Mouse (Mus musculus) cortical plate, adult 2 months (tissue): ENCODE measurements around the gene Exoc4. TPM values are rescaled to one million over a fixed set of nuclear protein-coding genes. Genes with fewer than 3 reads are reported as not detected.

Source experiments
- H3K27ac ChIP-seq: fragments of 200-500 bp; 2 replicates; pipeline ENCODE4 v1.5.1; 2012; ENCODE audit warnings: low read length, control low read depth, inconsistent platforms; ENCODE audit not compliant: insufficient read depth
- H3K4me1 ChIP-seq: fragments of 200-500 bp; 2 replicates; pipeline ENCODE4 v1.6.1; 2011; ENCODE audit warnings: low read length; ENCODE audit not compliant: control insufficient read depth, insufficient read depth
- H3K4me3 ChIP-seq: fragments of 200-500 bp; 2 replicates; pipeline ENCODE4 v1.5.1; 2011; ENCODE audit warnings: mild to moderate bottlenecking, low read length, control low read depth; ENCODE audit not compliant: insufficient read depth
- CTCF ChIP-seq: fragments of 200-500 bp; IDR thresholded peaks from 2 replicates; pipeline ENCODE4 v1.5.1; 2011; ENCODE audit warnings: mild to moderate bottlenecking, control low read depth, low read length; ENCODE audit not compliant: insufficient read depth; ENCODE audit errors: extremely low read depth
- POLR2A ChIP-seq: fragments of 200-500 bp; IDR thresholded peaks from 2 replicates; pipeline ENCODE4 v1.6.1; 2011; ENCODE audit warnings: mild to moderate bottlenecking, low read length, control low read depth; ENCODE audit not compliant: insufficient read depth; ENCODE audit errors: extremely low read depth
- polyA plus RNA-seq: library from polyadenylated mRNA; depleted of rRNA; stranded (reverse); fragments of >200 nt; gene quantifications from 2 replicates; pipeline ENCODE4 v1.2.3, GENCODE M21; 2012

The Exoc4 gene
- polyA plus RNA-seq, 1 experiment = 19.0 TPM

- TF ChIP-seq CTCF (no peak), POLR2A (no peak)
- Histone ChIP-seq H3K27ac (no peak overlapping the region), H3K4me1 (0 out of 2 replicates have a peak, but pooled peaks cover 2% of the 10 kb centered on the region), H3K4me3 (no peak overlapping the region)
These were observed 8.3 kb downstream of the Exoc4 start for GRCm38 (mm10) chr6:33257076-33257789.

GRCm38 (mm10) chr6:33259926-33260325 is 11.0 kb downstream of the Exoc4 start:
- Histone ChIP-seq H3K4me3 (no peak overlapping the region), H3K27ac (no peak overlapping the region), H3K4me1 (peaks cover 2% of the 10 kb centered on the region; the same call in 1 of the 2 replicates)
- TF ChIP-seq POLR2A (no peak), CTCF (no peak)

GRCm38 (mm10) chr6:33261606-33262005 is 12.7 kb downstream of the Exoc4 start:
- no peak for TF ChIP-seq POLR2A
- no peak for TF ChIP-seq CTCF
- no peak overlapping the region for H3K4me3 ChIP-seq
- peaks cover 2% of the 10 kb centered on the region; the same call in 1 of the 2 replicates for H3K4me1 ChIP-seq
- no peak overlapping the region for H3K27ac ChIP-seq

GRCm38 (mm10) chr6:33263950-33264349 is 15.1 kb downstream of the Exoc4 start:
- no peak overlapping the region for H3K27ac ChIP-seq
- no peak overlapping the region for H3K4me3 ChIP-seq
- TF ChIP-seq CTCF (no peak), POLR2A (no peak)
- no peaks in the 10 kb centered on the region; the same call in 1 of the 2 replicates for H3K4me1 ChIP-seq

GRCm38 (mm10) chr6:33264388-33264787 is 15.5 kb downstream of the Exoc4 start:
- H3K27ac ChIP-seq = no peak overlapping the region
- H3K4me3 ChIP-seq = no peak overlapping the region
- no peak for TF ChIP-seq POLR2A
- no peak for TF ChIP-seq CTCF
- no peaks in the 10 kb centered on the region; the same call in 1 of the 2 replicates for H3K4me1 ChIP-seq

GRCm38 (mm10) chr6:33267571-33267970 is 18.7 kb downstream of the Exoc4 start:
- H3K4me3 ChIP-seq = no peak overlapping the region
- no peaks in the 10 kb centered on the region; the same call in 1 of the 2 replicates for H3K4me1 ChIP-seq
- no peak overlapping the region for H3K27ac ChIP-seq
- TF ChIP-seq CTCF (no peak), POLR2A (no peak)

GRCm38 (mm10) chr6:33283523-33283922 is 34.6 kb downstream of the Exoc4 start:
- TF ChIP-seq CTCF = no peak
- no peak for TF ChIP-seq POLR2A
- Histone ChIP-seq H3K27ac (no peak overlapping the region), H3K4me1 (no peaks in the 10 kb centered on the region), H3K4me3 (no peak overlapping the region)

- H3K27ac ChIP-seq = no peak overlapping the region
- H3K4me1 ChIP-seq = no peaks in the 10 kb centered on the region
- no peak overlapping the region for H3K4me3 ChIP-seq
- TF ChIP-seq CTCF = no peak
- no peak for TF ChIP-seq POLR2A
These were observed 35.1 kb downstream of the Exoc4 start for GRCm38 (mm10) chr6:33283936-33284335.

GRCm38 (mm10) chr6:33286376-33286775 is 37.5 kb downstream of the Exoc4 start:
- Histone ChIP-seq H3K4me3 (no peak overlapping the region), H3K27ac (no peak overlapping the region), H3K4me1 (no peaks in the 10 kb centered on the region)
- TF ChIP-seq CTCF = no peak
- no peak for TF ChIP-seq POLR2A

- H3K4me1 ChIP-seq = no peaks in the 10 kb centered on the region
- no peak overlapping the region for H3K27ac ChIP-seq
- no peak overlapping the region for H3K4me3 ChIP-seq
- no peak for TF ChIP-seq POLR2A
- no peak for TF ChIP-seq CTCF
These were observed 45.7 kb downstream of the Exoc4 start for GRCm38 (mm10) chr6:33294626-33295025.
